Mouse (Mus musculus): ENCODE results near the gene Sbf2.

The Sbf2 gene

DNA sequence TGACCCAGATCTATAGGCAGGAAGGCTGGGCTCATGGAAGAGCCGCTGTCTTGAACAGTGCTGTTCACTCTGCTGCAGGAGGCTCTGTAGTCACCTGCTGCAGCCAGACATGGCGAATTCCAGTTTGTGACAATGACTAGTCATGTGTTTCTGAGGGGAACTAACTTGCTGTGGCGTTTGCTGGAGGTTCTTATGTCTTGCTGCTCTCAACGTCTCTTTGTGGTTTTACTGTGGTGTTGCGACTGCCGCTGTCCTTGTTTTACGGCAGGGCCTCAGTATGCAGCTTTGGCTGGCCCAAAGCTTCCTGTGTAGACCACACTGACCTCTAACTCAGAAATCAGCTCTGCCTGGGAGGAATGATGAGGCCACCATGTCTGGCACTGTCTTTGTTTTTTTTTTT, 344.3 kb downstream of the Sbf2 start:
- DNase-seq, result no peak

DNA sequence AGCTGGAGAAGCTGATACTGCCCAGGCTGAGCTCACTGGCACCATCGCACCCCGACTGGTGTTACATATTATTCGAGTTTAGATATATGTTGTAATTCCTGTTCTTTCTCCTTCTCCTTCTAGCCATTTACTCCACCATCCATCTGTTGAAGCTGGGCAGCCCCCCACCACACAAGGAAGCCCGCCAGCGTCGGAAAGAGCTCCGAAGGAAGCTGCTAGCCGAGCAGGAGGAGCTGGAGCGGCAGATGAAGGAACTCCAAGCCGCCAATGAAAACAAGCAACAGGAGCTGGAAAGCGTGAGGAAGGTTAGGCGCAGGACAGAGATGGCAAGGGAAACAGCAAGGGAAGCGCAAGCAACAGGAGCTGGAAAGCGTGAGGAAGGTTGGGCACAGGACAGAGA, 344.9 kb downstream of the Sbf2 start:
- no peak for DNase-seq

DNA sequence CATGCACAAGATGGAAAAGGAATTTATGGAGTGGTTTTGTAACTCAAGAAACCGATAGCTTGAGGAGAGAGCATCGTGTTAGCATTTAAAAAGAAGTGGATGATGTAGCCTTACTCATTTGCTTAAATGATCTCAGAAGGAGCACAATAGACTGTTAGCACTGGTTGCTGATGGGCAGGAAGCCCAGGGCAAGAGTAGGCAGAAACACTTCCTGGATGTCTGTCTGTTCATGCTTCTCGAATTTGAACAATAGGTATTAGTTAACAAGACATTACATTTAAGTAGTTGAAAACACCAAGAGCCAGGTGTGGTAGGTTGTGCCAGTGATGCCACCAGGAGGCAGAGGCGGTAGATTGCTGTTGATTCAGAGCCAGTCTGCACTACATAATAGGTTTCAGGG, 346.2 kb downstream of the Sbf2 start:
- DNase-seq, result no peak

DNA sequence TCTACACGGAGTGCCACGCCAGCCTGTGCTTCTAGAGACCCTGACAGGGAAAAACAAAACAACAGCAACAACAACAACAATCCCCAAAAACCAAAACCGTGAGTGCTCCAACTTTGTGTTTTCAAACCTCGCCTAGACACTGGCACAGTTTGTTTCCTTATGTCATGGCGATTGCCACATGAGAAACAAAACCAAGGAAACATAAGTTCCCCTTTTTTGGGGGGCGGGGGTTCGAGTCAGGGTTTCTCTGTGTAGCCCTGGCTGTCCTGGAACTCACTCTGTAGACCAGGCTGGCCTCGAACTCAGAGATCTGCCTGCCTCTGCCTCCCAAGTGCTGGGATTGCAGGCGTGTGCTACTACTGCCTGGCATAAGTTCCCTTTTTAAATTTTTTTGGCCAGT, 346.7 kb downstream of the Sbf2 start:
- DNase-seq, result no peak

DNA sequence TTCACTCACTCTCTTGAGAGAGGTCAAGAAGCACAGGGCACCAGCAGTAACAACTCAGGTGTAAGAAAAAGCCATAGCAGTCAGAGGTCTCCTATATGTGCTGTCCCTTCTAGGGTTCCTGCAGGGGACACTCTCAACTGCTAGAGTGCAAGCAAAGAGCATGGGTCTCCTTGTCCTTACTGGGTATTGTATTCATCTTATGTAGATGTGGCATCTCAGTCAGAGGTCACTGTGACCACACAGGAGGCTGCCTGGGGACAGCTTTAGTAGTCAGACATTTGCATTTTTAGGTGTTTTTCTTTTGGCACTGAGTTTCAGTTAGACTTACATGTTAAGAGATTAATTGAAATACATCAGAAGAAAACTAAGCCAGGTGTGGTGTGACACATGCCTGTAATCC, 347.7 kb downstream of the Sbf2 start:
- no peak for DNase-seq

DNA sequence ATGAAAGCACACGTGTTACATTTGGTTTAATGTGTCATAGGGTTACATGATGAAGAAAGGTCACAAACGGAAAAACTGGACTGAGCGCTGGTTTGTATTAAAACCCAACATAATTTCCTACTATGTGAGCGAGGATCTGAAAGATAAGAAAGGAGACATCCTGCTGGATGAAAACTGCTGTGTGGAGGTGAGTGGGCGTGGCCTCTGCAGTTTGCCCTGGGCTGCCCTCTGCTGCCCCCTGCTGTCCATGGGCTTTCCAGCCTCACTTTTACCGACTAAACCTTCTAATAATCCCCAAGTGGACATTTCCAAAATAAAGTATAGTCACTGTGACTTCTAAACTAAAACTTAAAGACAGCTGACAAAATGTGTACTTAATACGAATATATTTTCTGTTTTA, 348.9 kb downstream of the Sbf2 start:
- DNase-seq, result peak; percentile 86 to 89

DNA sequence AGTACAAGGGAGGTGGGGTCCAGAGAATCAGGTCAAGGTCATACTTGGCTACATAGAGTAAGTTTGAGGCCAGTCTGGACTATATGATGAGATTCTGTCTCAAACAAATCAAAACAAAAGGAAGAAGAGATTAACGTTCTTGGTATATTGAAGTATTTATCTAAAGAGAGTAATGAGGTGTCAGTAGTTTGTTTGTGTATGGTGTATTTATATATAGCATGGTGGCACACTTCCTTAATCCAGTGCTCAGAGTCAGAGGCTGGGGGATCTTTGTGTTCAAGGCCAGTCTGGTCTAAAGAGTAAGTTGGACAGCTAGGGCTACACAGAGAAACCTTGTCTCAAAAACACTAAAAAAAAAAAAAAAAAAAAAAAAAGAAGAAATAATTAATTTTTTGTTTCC, 351.2 kb downstream of the Sbf2 start:
- no peak for DNase-seq

DNA sequence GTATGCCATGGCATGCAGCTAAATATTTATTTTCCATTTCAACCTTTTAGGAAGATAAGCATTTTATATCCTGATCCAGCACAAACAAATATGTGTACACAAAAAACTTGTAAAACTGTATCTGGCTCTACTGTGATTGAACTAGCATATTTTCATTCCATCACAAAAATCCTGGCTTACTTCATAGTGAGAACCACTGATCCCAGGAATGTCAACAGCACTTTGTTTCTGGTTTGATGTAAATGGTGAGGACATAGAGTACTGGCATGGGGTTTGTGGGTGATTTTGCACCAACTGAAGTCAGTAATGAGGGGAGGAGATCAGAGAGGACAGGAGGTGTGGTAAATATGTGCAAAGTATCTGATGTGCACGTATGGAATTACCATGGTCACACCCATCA, 352.1 kb downstream of the Sbf2 start:
- DNase-seq, result peak in 1 of 2 experiments; percentile 51

DNA sequence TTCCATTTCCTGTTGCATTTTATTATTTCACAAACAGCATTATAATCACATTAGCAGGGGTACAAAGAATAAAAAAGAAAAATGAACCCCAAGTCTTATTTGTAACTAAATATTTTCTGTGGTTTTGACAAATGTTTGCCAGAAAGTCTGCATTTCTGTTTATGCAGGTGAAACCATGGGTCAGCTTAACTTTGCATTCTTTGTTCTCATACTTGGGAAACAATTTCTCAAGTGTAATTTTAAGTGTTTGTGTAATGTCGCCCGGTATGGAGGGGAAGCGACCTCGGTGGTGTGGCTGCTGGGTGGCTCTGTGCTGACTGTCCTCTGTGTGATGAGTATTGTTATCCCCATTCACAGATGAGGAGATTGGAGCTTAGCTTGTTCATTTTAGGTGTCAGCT, 352.9 kb downstream of the Sbf2 start:
- DNase-seq, result peak in 1 of 2 experiments; percentile 42

DNA sequence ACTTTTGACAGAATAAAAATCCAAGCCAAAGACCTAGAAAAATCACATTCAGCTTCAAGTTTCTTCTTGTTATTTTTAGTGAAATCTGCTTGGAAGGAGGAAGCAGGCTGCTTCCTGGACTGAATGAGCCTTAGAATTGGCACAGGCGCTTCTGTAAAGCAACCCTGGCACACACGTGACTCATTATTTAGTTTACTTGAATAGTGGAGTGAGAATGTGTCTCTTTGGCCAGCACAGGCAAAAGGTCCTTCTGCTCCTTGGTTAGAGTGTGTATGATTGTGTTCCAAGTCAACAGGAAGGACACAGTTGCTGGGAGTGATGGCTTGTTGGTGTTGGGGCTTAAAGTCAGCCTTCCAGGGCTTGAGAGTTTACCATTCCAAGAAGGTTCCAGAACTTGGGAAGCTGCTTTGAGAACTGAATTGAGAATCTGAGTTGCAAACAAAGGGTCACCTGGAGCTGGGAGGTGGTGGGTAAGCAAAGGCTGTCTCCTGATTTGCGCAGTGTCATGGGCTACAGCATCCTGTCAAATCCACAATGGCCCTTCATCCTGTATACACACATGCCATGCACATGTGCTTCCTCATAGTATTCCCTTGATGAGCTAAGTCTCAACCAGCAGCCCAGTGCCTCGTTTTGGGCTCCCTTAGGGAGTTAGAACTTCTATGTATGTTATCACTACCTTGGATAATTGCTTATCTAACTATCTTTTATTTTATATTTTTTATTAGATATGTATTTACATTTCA, 354.6 kb downstream of the Sbf2 start:
- DNase-seq, result peak; percentile 73 to 85

DNA sequence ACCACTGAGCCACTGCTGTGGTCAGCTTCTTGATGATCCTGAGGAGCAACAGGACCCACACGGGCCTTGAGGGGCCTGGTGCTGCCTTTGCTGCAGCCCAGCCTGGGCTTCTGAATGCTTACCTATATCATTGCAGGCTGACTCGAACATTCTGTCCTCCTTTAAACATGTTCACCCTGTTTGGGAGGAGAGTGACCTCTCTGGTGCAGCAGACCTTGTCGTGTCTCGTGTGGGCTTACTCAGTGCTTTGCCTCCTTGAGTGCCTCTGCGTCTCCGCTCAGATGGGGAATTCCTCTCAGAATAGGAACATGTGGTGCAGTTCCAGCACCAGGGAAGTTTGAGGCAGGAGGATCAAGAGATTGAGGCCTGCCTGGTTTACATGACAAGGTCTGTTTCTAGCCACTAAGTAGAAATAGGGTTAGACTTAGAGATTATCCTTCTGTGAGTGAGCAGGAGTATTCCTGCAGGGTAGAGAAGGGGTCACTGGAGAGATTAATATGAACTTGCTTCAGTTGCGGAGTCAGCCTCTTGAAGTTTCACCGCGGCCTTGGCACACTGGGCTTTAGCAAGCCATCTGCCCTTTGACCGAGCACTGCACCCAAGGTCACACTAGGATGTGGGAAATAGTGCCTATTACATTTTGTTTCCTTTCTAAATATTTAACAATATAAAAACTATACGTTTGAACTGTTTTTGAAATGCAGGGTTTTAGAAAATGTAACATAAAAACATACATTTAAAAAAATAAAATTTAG, 356.3 kb downstream of the Sbf2 start:
- no peak for DNase-seq
